Mouse (Mus musculus) erythroblast, embryonic 14.5 days (primary cell): ENCODE data around the gene Emp1. TPM values are rescaled to one million over a fixed set of nuclear protein-coding genes. Genes with fewer than 3 reads are reported as not detected.

Experiments used
- H3K27me3 ChIP-seq: 2 replicates; pipeline ENCODE4 v1.6.1; 2012; ENCODE audit warnings: inconsistent platforms; ENCODE audit not compliant: control insufficient read depth
- H3K36me3 ChIP-seq: 2 replicates; pipeline ENCODE4 v1.6.1; 2012; ENCODE audit warnings: mild to moderate bottlenecking, inconsistent platforms; ENCODE audit not compliant: control insufficient read depth
- H3K4me1 ChIP-seq: 2 replicates; pipeline ENCODE4 v1.6.1; 2012; ENCODE audit warnings: inconsistent platforms; ENCODE audit not compliant: control insufficient read depth
- H3K4me3 ChIP-seq: replicated peaks from 2 replicates; pipeline ENCODE3; 2012; ENCODE audit warnings: moderate library complexity, mild to moderate bottlenecking, inconsistent platforms
- H3K9me3 ChIP-seq: 2 replicates; pipeline ENCODE4 v1.6.1; 2012; ENCODE audit warnings: low read length, inconsistent platforms, mixed read lengths; ENCODE audit not compliant: control insufficient read depth
- GATA1 ChIP-seq: IDR thresholded peaks from 2 replicates; pipeline ENCODE4 v1.6.1; 2012; ENCODE audit warnings: low read length, inconsistent platforms, mixed read lengths
- TAL1 ChIP-seq: IDR thresholded peaks from 3 replicates; pipeline ENCODE4 v1.6.1; 2012; ENCODE audit warnings: low read length, inconsistent platforms, mixed read lengths
- polyA plus RNA-seq: library from polyadenylated mRNA; stranded (reverse); fragments of >175 nt; gene quantifications from 2 replicates; pipeline ENCODE4 v1.2.3, GENCODE M21; 2012

The Emp1 gene
- polyA plus RNA-seq, result not detected in 2 replicates

DNA sequence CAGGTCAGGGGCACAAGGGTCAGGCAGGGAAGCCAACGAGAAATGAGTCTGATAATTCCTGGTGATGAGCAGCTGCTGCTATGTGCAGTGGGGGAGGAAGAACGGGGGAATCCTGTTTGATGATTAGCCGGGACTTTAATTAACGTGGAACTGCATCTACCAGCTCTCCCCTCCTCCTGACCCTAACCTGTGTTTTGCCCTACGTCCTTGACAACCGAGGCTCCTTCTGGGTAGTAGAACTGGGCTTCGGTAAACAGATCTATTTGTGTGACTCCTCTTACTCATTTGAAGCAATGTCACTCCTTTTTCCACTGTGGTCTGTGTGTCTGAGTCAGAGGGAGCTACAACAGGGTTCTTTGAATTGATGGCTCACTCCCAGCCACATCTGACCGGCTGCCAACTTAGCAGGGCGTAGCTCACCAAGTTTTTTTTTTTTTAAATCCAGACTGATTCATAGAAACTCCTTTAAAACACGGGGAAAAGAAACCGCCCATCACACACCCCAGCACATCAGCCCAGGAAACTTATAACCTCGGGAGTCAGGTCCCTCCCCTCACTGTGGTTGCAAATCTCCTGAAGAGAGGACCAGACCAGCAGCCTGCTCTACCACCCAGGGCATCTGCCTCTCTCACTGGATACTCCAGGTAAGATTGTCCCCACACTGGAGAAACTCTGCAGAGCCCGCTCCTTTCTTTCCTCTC is at the start of gene Emp1:
Emp1 (plus strand) TSS at position 87 of the 701 bp plus-strand sequence.
- Histone ChIP-seq H3K36me3 (no peaks in the 10 kb centered on the region), H3K4me1 (no peaks in the 10 kb centered on the region), H3K9me3 (no peaks in the 10 kb centered on the region), H3K4me3 (no peak within 1 kb of the TSS), H3K27me3 (peaks cover 12% of the 10 kb centered on the region)
- no peak for TF ChIP-seq TAL1
- TF ChIP-seq GATA1, result no peak

DNA sequence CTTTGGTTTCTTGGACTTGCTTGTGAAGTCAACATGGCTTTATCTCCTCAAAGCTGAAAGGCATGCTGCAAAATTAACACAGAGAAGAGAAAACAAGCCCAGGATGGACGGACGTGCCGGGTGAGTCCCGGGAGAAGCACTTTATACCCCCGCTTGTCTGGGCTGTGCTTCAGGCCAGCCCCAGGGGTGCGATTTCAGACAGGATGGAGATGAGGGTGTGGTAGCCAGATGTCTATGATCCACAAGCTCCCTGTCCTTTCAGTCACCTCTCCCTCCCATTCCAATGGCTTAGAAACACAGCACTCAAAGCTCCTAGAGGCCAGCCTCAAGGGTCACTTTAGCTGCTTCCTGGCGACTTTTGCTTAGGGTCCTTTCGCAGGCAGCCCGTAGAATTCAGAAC is 48.4 kb upstream of the Emp1 start:
- H3K27me3 ChIP-seq, result no peaks in the 10 kb centered on the region
- H3K4me1 ChIP-seq, result no peaks in the 10 kb centered on the region
- no peaks in the 10 kb centered on the region for H3K36me3 ChIP-seq
- no peaks in the 10 kb centered on the region for H3K9me3 ChIP-seq
- no peak overlapping the region for H3K4me3 ChIP-seq
- TF ChIP-seq TAL1, result no peak
- no peak for TF ChIP-seq GATA1

GRCm38 (mm10) chr6:135316141-135316540 is 46.2 kb upstream of the Emp1 start:
- Histone ChIP-seq H3K36me3 (no peaks in the 10 kb centered on the region), H3K27me3 (no peaks in the 10 kb centered on the region), H3K4me1 (no peaks in the 10 kb centered on the region), H3K4me3 (no peak overlapping the region), H3K9me3 (no peaks in the 10 kb centered on the region)
- TF ChIP-seq GATA1, result no peak
- TF ChIP-seq TAL1, result no peak

- Histone ChIP-seq H3K4me3 (no peak overlapping the region), H3K4me1 (no peaks in the 10 kb centered on the region), H3K27me3 (peaks cover 15% of the 10 kb centered on the region), H3K9me3 (no peaks in the 10 kb centered on the region), H3K36me3 (no peaks in the 10 kb centered on the region)
- TF ChIP-seq TAL1 (no peak), GATA1 (no peak)
These were observed 42.9 kb upstream of the Emp1 start for GRCm38 (mm10) chr6:135319431-135319933.

- peaks cover 22% of the 10 kb centered on the region for H3K27me3 ChIP-seq
- H3K4me1 ChIP-seq, result no peaks in the 10 kb centered on the region
- no peak overlapping the region for H3K4me3 ChIP-seq
- no peaks in the 10 kb centered on the region for H3K9me3 ChIP-seq
- no peak for TF ChIP-seq TAL1
- TF ChIP-seq GATA1, result no peak
- no peaks in the 10 kb centered on the region for H3K36me3 ChIP-seq
These were observed 39.6 kb upstream of the Emp1 start for GRCm38 (mm10) chr6:135322749-135323148.

- TF ChIP-seq TAL1 (no peak), GATA1 (no peak)
- H3K4me3 ChIP-seq, result no peak overlapping the region
These were observed 38.9 kb upstream of the Emp1 start for GRCm38 (mm10) chr6:135323311-135323982.

DNA sequence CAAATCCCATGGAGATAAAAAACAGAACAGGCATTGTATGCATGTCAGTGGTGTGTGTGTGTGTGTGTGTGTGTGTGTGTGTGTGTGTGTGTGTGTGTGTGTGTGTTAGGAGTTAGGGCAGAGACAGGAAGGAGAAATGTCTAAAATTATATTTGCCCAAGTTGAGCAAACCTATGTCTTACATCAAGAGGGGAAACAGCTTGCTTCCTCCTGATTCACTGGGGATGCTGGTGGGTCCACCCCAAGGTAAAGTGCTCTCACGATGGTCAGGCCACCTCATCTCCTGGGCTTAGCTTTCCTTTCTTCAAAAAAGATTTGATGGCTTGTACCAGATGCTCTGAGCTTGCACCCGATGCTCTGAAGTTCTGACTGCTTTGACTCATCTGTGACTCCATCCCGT is 38.2 kb upstream of the Emp1 start:
- no peaks in the 10 kb centered on the region for H3K36me3 ChIP-seq
- no peak overlapping the region for H3K4me3 ChIP-seq
- no peaks in the 10 kb centered on the region for H3K4me1 ChIP-seq
- H3K27me3 ChIP-seq, result peaks cover 22% of the 10 kb centered on the region
- TF ChIP-seq TAL1 (no peak), GATA1 (no peak)
- H3K9me3 ChIP-seq, result no peaks in the 10 kb centered on the region

More at GRCm38 (mm10) chr6:135323311-135323982, 38.9 kb upstream of the Emp1 start:
- peaks cover 22% of the 10 kb centered on the region for H3K27me3 ChIP-seq
- H3K4me1 ChIP-seq, result no peaks in the 10 kb centered on the region
- H3K36me3 ChIP-seq, result no peaks in the 10 kb centered on the region
- no peaks in the 10 kb centered on the region for H3K9me3 ChIP-seq

- TF ChIP-seq TAL1 (no peak), GATA1 (no peak)
- Histone ChIP-seq H3K36me3 (no peaks in the 10 kb centered on the region), H3K4me1 (no peaks in the 10 kb centered on the region), H3K9me3 (no peaks in the 10 kb centered on the region), H3K27me3 (peaks cover 22% of the 10 kb centered on the region), H3K4me3 (no peak overlapping the region)
These were observed 37.6 kb upstream of the Emp1 start for GRCm38 (mm10) chr6:135324686-135325300.

GRCm38 (mm10) chr6:135326847-135327246 is 35.5 kb upstream of the Emp1 start:
- Histone ChIP-seq H3K4me3 (no peak overlapping the region), H3K9me3 (no peaks in the 10 kb centered on the region), H3K27me3 (peaks cover 22% of the 10 kb centered on the region), H3K36me3 (no peaks in the 10 kb centered on the region), H3K4me1 (no peaks in the 10 kb centered on the region)
- TF ChIP-seq TAL1 (no peak), GATA1 (no peak)

GRCm38 (mm10) chr6:135331916-135332315 is 30.4 kb upstream of the Emp1 start:
- Histone ChIP-seq H3K4me3 (no peak overlapping the region), H3K27me3 (no peaks in the 10 kb centered on the region), H3K4me1 (no peaks in the 10 kb centered on the region), H3K9me3 (no peaks in the 10 kb centered on the region), H3K36me3 (no peaks in the 10 kb centered on the region)
- TF ChIP-seq GATA1 (no peak), TAL1 (no peak)
